Mouse (Mus musculus): Measurements from ENCODE around the gene Ppp1r9a. TPM values are rescaled to one million over a fixed set of nuclear protein-coding genes. Genes with fewer than 3 reads are reported as not detected.

Ppp1r9a gene
- total and polyA plus RNA-seq, 3 experiments, result 4.6 to 11.8 (median 10.9) TPM

DNA sequence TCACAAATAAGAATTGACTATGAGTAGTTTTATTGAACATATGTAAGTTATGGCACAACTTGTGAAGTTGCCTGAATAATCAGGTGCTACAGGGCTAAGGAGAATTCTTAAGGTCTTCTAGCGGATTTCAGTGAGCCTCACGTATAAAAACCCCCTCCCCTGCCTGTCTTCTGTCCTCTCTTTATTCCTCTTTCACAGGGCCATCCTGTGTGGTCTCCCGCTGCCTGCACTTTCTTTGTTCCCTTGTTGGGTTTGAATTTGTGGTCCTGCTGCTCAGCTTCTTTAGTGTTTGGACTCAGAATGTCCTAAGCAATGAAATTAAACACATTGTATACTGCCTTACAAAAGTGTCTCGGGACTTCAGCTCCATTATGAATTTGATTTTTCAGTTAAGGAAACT lies 110.1 kb downstream of the Ppp1r9a start:
- no peak overlapping the region for H3K27ac ChIP-seq
- H3K4me3 ChIP-seq, result no peak overlapping the region
- WGBS, result 92% methylated on average over 4 of the region's 4 CpGs
- TF ChIP-seq POLR2A (IDR thresholded peaks at IDR 0.05; ENCODE audit: insufficient read depth, low read depth, low read length) (no peak), CTCF (IDR thresholded peaks at IDR 0.05) (no peak), EP300 (IDR thresholded peaks at IDR 0.05; ENCODE audit: insufficient read depth, low read depth, low read length) (no peak)
- no peaks in the 10 kb centered on the region for H3K36me3 ChIP-seq (ENCODE audit: control insufficient read depth, insufficient read depth, low read length)
- H3K79me2 ChIP-seq (replicated peaks; ENCODE audit: control insufficient read depth, insufficient read depth, low read length), result no peaks in the 10 kb centered on the region
- H3K27me3 ChIP-seq (ENCODE audit: control insufficient read depth, insufficient read depth, low read length), result no peaks in the 10 kb centered on the region
- DNase-seq, result no peak
- intact Hi-C loops (cut with DNase I), result no loop called here
- H3K4me1 ChIP-seq (ENCODE audit: control insufficient read depth, insufficient read depth, low read length), result no peaks in the 10 kb centered on the region
- H3K9ac ChIP-seq (ENCODE audit: low read depth, low read length), result no peak overlapping the region

DNA sequence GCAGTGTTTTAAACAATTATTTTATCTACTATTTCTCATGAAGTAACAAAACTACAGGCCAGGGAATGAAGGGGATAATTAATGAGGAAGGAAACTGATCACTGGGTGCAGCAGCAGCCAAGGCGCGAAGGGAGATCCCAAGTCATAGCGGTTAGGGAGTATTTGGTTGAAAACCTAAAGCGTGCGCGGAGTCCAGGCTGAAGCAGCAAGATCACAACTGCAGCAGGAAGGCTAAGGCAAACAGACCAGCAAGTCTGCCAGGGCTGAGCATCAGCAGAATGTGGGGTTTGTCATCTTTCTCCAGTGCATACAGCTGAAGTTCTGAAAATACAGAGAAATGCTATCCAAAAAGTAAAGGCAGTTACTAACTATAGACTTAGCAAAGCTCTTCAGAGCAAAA lies 111.8 kb downstream of the Ppp1r9a start:
- Histone ChIP-seq H3K36me3 (ENCODE audit: control insufficient read depth, insufficient read depth, low read length) (no peaks in the 10 kb centered on the region), H3K4me1 (ENCODE audit: control insufficient read depth, insufficient read depth, low read length) (no peaks in the 10 kb centered on the region), H3K27ac (no peak overlapping the region), H3K4me3 (no peak overlapping the region), H3K27me3 (ENCODE audit: control insufficient read depth, insufficient read depth, low read length) (no peaks in the 10 kb centered on the region), H3K79me2 (replicated peaks; ENCODE audit: control insufficient read depth, insufficient read depth, low read length) (no peaks in the 10 kb centered on the region), H3K9ac (ENCODE audit: low read depth, low read length) (no peak overlapping the region)
- intact Hi-C loops (cut with DNase I), result no loop called here
- TF ChIP-seq POLR2A (IDR thresholded peaks at IDR 0.05; ENCODE audit: insufficient read depth, low read depth, low read length) (no peak), EP300 (IDR thresholded peaks at IDR 0.05; ENCODE audit: insufficient read depth, low read depth, low read length) (no peak), CTCF (IDR thresholded peaks at IDR 0.05) (no peak)
- WGBS, result 91% methylated on average over 6 of the region's 6 CpGs
- no peak for DNase-seq

GRCm38 (mm10) chr6:5015173-5015572 lies 112.5 kb downstream of the Ppp1r9a start:
- Histone ChIP-seq H3K4me3 (no peak overlapping the region), H3K9ac (ENCODE audit: low read depth, low read length) (no peak overlapping the region), H3K4me1 (ENCODE audit: control insufficient read depth, insufficient read depth, low read length) (no peaks in the 10 kb centered on the region), H3K27me3 (ENCODE audit: control insufficient read depth, insufficient read depth, low read length) (no peaks in the 10 kb centered on the region), H3K27ac (no peak overlapping the region), H3K36me3 (ENCODE audit: control insufficient read depth, insufficient read depth, low read length) (no peaks in the 10 kb centered on the region), H3K79me2 (replicated peaks; ENCODE audit: control insufficient read depth, insufficient read depth, low read length) (no peaks in the 10 kb centered on the region)
- no peak for DNase-seq
- WGBS, result 85% methylated on average over 2 of the region's 2 CpGs
- TF ChIP-seq EP300 (IDR thresholded peaks at IDR 0.05; ENCODE audit: insufficient read depth, low read depth, low read length) (no peak), CTCF (IDR thresholded peaks at IDR 0.05) (no peak), POLR2A (IDR thresholded peaks at IDR 0.05; ENCODE audit: insufficient read depth, low read depth, low read length) (no peak)
- intact Hi-C loops (cut with DNase I), result no loop called here

DNA sequence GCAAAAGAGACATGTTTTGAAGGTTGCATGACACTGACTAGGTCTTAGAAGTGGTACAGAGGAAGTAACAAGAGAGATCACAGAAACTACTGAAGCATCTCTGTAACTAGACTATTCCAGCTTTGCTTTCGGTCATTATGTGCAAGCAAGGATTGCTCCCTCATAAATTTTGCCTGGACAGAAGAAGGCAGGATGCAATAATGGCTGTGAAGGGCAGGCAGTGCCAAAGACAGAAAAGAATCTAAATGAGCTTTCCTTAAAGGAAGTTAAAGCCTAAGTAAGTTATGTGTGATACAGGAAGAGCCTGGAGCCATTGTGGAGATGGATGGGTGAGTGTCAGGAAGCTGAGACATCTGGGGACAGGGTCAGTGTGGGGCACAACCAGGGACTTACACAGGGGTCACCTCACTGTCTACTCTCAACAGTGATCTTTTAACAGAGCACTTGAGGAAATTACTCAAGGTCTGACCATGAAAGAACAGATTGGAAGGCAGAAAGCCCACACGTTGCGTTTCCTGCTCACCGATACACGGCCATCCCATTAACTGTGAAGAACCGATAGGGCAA lies 115.3 kb downstream of the Ppp1r9a start:
- DNase-seq, result no peak
- intact Hi-C loops (cut with DNase I), result no loop called here
- Histone ChIP-seq H3K27ac (no peak overlapping the region), H3K36me3 (ENCODE audit: control insufficient read depth, insufficient read depth, low read length) (no peaks in the 10 kb centered on the region), H3K79me2 (replicated peaks; ENCODE audit: control insufficient read depth, insufficient read depth, low read length) (no peaks in the 10 kb centered on the region), H3K4me3 (no peak overlapping the region), H3K4me1 (ENCODE audit: control insufficient read depth, insufficient read depth, low read length) (no peaks in the 10 kb centered on the region), H3K27me3 (ENCODE audit: control insufficient read depth, insufficient read depth, low read length) (no peaks in the 10 kb centered on the region), H3K9ac (ENCODE audit: low read depth, low read length) (no peak overlapping the region)
- no peak for TF ChIP-seq POLR2A (IDR thresholded peaks at IDR 0.05; ENCODE audit: insufficient read depth, low read depth, low read length)
- no peak for TF ChIP-seq EP300 (IDR thresholded peaks at IDR 0.05; ENCODE audit: insufficient read depth, low read depth, low read length)
- TF ChIP-seq CTCF (IDR thresholded peaks at IDR 0.05), result no peak
- 69% methylated on average over 6 of the region's 6 CpGs for WGBS

- TF ChIP-seq POLR2A (IDR thresholded peaks at IDR 0.05; ENCODE audit: insufficient read depth, low read depth, low read length) (no peak), EP300 (IDR thresholded peaks at IDR 0.05; ENCODE audit: insufficient read depth, low read depth, low read length) (no peak), CTCF (IDR thresholded peaks at IDR 0.05) (no peak)
- Histone ChIP-seq H3K36me3 (ENCODE audit: control insufficient read depth, insufficient read depth, low read length) (no peaks in the 10 kb centered on the region), H3K79me2 (replicated peaks; ENCODE audit: control insufficient read depth, insufficient read depth, low read length) (no peaks in the 10 kb centered on the region), H3K9ac (ENCODE audit: low read depth, low read length) (no peak overlapping the region), H3K4me1 (ENCODE audit: control insufficient read depth, insufficient read depth, low read length) (no peaks in the 10 kb centered on the region), H3K4me3 (no peak overlapping the region), H3K27ac (no peak overlapping the region), H3K27me3 (ENCODE audit: control insufficient read depth, insufficient read depth, low read length) (no peaks in the 10 kb centered on the region)
- no peak for DNase-seq
- 62% methylated on average over 5 of the region's 5 CpGs for WGBS
- intact Hi-C loops (cut with DNase I), result no loop called here
Measured at GRCm38 (mm10) chr6:5019208-5019607, 116.5 kb downstream of the Ppp1r9a start.

GRCm38 (mm10) chr6:5019969-5020368 lies 117.3 kb downstream of the Ppp1r9a start:
- Histone ChIP-seq H3K9ac (ENCODE audit: low read depth, low read length) (no peak overlapping the region), H3K27me3 (ENCODE audit: control insufficient read depth, insufficient read depth, low read length) (no peaks in the 10 kb centered on the region), H3K79me2 (replicated peaks; ENCODE audit: control insufficient read depth, insufficient read depth, low read length) (no peaks in the 10 kb centered on the region), H3K4me3 (no peak overlapping the region), H3K36me3 (ENCODE audit: control insufficient read depth, insufficient read depth, low read length) (no peaks in the 10 kb centered on the region), H3K27ac (no peak overlapping the region), H3K4me1 (ENCODE audit: control insufficient read depth, insufficient read depth, low read length) (no peaks in the 10 kb centered on the region)
- no peak for TF ChIP-seq POLR2A (IDR thresholded peaks at IDR 0.05; ENCODE audit: insufficient read depth, low read depth, low read length)
- TF ChIP-seq CTCF (IDR thresholded peaks at IDR 0.05), result no peak
- no peak for TF ChIP-seq EP300 (IDR thresholded peaks at IDR 0.05; ENCODE audit: insufficient read depth, low read depth, low read length)
- intact Hi-C loops (cut with DNase I), result no loop called here
- no peak for DNase-seq
- 73% methylated on average over 2 of the region's 2 CpGs for WGBS
